Mouse (Mus musculus) kidney, postnatal 25 days (tissue): ENCODE data around the gene Olfr1199.

Experiments used
- DNase-seq, 2 experiments: peaks; one replicate each; pipeline ENCODE4 v3.0.0; 2021; ENCODE audit warnings: mixed read lengths in 2 of 2

Olfr1199 gene

GRCm38 (mm10) chr2:88760369-88760768, at the start of gene Olfr1199:
Olfr1199 (minus strand) TSS chr2:88760469.
- DNase-seq = no peak

- DNase-seq = no peak
Measured at GRCm38 (mm10) chr2:88792736-88793135, 32.5 kb upstream of the Olfr1199 start, which contains the start of gene Olfr1201. Olfr1201 (plus strand) TSS chr2:88793036.

GRCm38 (mm10) chr2:88770388-88770787, 10.1 kb upstream of the Olfr1199 start, which contains the start of gene Olfr1200:
Olfr1200 (minus strand) TSS chr2:88770488.
- no peak for DNase-seq

- DNase-seq = no peak
Measured at GRCm38 (mm10) chr2:88751270-88751669, 9.0 kb downstream of the Olfr1199 start, which contains the start of gene Olfr1198. Olfr1198 (minus strand) TSS chr2:88751370.

GRCm38 (mm10) chr2:88743379-88743778, 16.9 kb downstream of the Olfr1199 start:
- no peak for DNase-seq

- no peak for DNase-seq
Measured at GRCm38 (mm10) chr2:88732266-88732665, 28.0 kb downstream of the Olfr1199 start, which contains the start of gene Olfr1197. Olfr1197 (minus strand) TSS chr2:88732366.

GRCm38 (mm10) chr2:88704497-88704896, 55.8 kb downstream of the Olfr1199 start, which contains the start of gene Olfr1196:
Olfr1196 (minus strand) TSS chr2:88704597.
- no peak for DNase-seq
